Mouse (Mus musculus) heart, adult 2 months (tissue): ENCODE data around the gene Lrp11. TPM values are rescaled to one million over a fixed set of nuclear protein-coding genes. Genes with fewer than 3 reads are reported as not detected.

ENCODE experiments used
- DNase-seq, 2 experiments: peaks; one replicate each; pipeline ENCODE4 v3.0.0; 2021
- H3K27ac ChIP-seq: fragments of 200-600 bp; 2 replicates; pipeline ENCODE4 v1.8.1; 2022
- H3K27me3 ChIP-seq: fragments of 200-500 bp; 2 replicates; pipeline ENCODE4 v1.6.1; 2012; ENCODE audit warnings: mild to moderate bottlenecking, low read length, inconsistent platforms, mixed read lengths; ENCODE audit not compliant: control insufficient read depth, insufficient read depth
- H3K36me3 ChIP-seq: fragments of 200-500 bp; 2 replicates; pipeline ENCODE4 v1.6.1; 2012; ENCODE audit warnings: low read length, inconsistent platforms; ENCODE audit not compliant: control insufficient read depth, insufficient read depth
- H3K4me1 ChIP-seq: fragments of 200-500 bp; 2 replicates; pipeline ENCODE4 v1.6.1; 2011; ENCODE audit warnings: low read length; ENCODE audit not compliant: control insufficient read depth, insufficient read depth
- H3K4me3 ChIP-seq: fragments of 200-600 bp; 2 replicates; pipeline ENCODE4 v1.8.1; 2022
- H3K79me2 ChIP-seq: fragments of 200-500 bp; replicated peaks from 2 replicates; pipeline ENCODE4 v1.6.1; 2012; ENCODE audit warnings: mild to moderate bottlenecking, inconsistent platforms, low read length, moderate library complexity, mixed read lengths; ENCODE audit not compliant: control insufficient read depth, insufficient read depth
- H3K9ac ChIP-seq: fragments of 200-500 bp; 2 replicates; pipeline ENCODE4 v1.6.1; 2012; ENCODE audit warnings: low read depth, mild to moderate bottlenecking, control low read depth, inconsistent platforms, low read length, mixed read lengths
- CTCF ChIP-seq: fragments of 200-600 bp; IDR thresholded peaks from 2 replicates; pipeline ENCODE4 v1.8.1; 2022; ENCODE audit warnings: antibody characterized with exemption, mild to moderate bottlenecking, moderate library complexity
- EP300 ChIP-seq: fragments of 200-500 bp; IDR thresholded peaks from 2 replicates; pipeline ENCODE4 v1.6.1; 2011; ENCODE audit warnings: low read depth, low read length, control low read depth; ENCODE audit not compliant: insufficient read depth
- POLR2A ChIP-seq: fragments of 200-500 bp; IDR thresholded peaks from 2 replicates; pipeline ENCODE4 v1.6.1; 2011; ENCODE audit warnings: mild to moderate bottlenecking, low read depth, low read length, control low read depth; ENCODE audit not compliant: insufficient read depth
- WGBS: fragments of 180-500 bp; shearing (Covaris S2); methylation state at CpG from one replicate; pipeline ENCODE4 v1.1.7; 2018; 5-methylcytosine and 5-hydroxymethylcytosine counted together
- intact Hi-C: fragments of 180-260 bp; cut with DNase I; formaldehyde crosslinking; loops from one replicate; pipeline ENCODE4 v1.15.1; 2025
- polyA plus RNA-seq: library from polyadenylated mRNA; depleted of rRNA; stranded (reverse); fragments of >200 nt; gene quantifications from 2 replicates; pipeline ENCODE4 v1.2.3, GENCODE M21; 2012
- total RNA-seq, 2 experiments: library from RNA; stranded (reverse); gene quantifications; 2 replicates each; pipeline ENCODE4 v1.2.3; 2021

Lrp11 gene
- total and polyA plus RNA-seq, 3 experiments = 2.2 to 3.0 (median 3.0) TPM

DNA sequence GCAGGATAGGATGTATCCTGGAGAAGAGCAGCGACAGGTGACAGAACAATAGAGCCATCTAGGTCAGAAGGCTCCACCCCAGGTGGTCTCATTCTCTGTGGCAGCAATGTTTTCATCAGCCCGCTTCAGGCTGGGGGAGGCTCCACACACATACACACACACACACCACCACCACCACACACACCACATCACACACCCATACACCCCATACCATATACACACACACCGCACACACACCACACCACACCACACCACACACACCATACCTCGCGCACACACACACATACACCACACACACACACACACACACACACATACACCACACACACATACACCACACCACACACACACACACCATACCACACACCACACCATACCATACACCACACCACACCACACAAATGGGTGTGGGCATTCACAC lies 30.2 kb downstream of the Lrp11 start:
- H3K36me3 ChIP-seq = no peaks in the 10 kb centered on the region; the same call in 1 of the 2 replicates
- intact Hi-C loops = no loop called here
- H3K9ac ChIP-seq = no peak overlapping the region
- H3K4me1 ChIP-seq = no peaks in the 10 kb centered on the region
- no peaks in the 10 kb centered on the region for H3K27me3 ChIP-seq
- no peak for DNase-seq
- H3K79me2 ChIP-seq = no peaks in the 10 kb centered on the region
- 94% methylated on average over 5 of the region's 5 CpGs for WGBS
- no peak overlapping the region for H3K27ac ChIP-seq
- TF ChIP-seq CTCF (no peak), POLR2A (no peak), EP300 (no peak)
- H3K4me3 ChIP-seq = no peak overlapping the region

DNA sequence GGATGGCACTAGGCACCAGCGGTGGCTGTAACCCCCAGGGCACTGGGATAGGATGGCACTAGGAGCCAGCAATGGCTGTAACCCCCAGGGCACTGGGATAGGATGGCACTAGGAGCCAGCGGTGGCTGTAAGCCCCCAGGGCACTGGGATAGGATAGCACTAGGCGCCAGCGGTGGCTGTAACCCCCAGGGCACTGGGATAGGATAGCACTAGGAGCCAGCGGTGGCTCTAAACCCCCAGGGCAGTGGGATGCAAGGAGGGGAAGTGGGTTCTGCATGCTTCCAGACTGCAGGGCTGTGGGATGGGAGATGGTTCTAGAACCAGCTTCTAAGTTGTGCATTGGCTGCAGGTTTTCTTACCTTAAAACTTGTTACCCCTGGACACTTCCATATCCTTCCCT lies 31.1 kb downstream of the Lrp11 start:
- H3K4me1 ChIP-seq = no peaks in the 10 kb centered on the region
- H3K36me3 ChIP-seq = no peaks in the 10 kb centered on the region; the same call in 1 of the 2 replicates
- TF ChIP-seq CTCF (no peak), POLR2A (no peak), EP300 (no peak)
- H3K9ac ChIP-seq = no peak overlapping the region
- no peak overlapping the region for H3K4me3 ChIP-seq
- H3K79me2 ChIP-seq = no peaks in the 10 kb centered on the region
- H3K27ac ChIP-seq = no peak overlapping the region
- intact Hi-C loops = no loop called here
- WGBS = 79% methylated on average over 5 of the region's 5 CpGs
- no peak for DNase-seq
- H3K27me3 ChIP-seq = no peaks in the 10 kb centered on the region

DNA sequence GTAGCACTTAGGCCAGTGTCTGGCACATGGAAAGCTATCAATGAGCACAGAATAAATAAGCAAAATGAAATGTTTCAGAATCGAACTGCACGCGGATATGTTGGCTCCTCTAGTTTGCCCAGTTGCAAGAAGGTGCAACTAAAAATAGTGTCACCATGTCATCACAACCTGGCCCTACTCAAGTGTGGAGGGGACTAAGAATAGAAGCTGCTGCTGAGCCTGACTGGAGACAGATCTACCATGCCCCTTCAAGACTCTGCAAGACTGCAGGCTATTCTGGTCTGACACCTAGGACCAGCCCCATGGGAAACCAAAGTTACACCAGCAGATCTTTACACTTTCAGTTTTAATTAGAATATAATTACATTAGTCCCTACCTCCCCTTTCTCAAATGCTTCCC lies 32.8 kb downstream of the Lrp11 start:
- no peak overlapping the region for H3K9ac ChIP-seq
- DNase-seq = peak in 1 of 2 experiments; percentile 34
- no peaks in the 10 kb centered on the region for H3K27me3 ChIP-seq
- no peaks in the 10 kb centered on the region; the same call in none of the 2 replicates for H3K36me3 ChIP-seq
- intact Hi-C loops = no loop called here
- H3K4me3 ChIP-seq = no peak overlapping the region
- no peak for TF ChIP-seq EP300
- TF ChIP-seq POLR2A = no peak
- TF ChIP-seq CTCF = no peak
- H3K27ac ChIP-seq = peak overlapping the region; percentile 56; the same call in 1 of the 2 replicates
- H3K4me1 ChIP-seq = no peaks in the 10 kb centered on the region
- no peaks in the 10 kb centered on the region for H3K79me2 ChIP-seq
- 58% methylated on average over 3 of the region's 3 CpGs for WGBS

- Histone ChIP-seq H3K9ac (no peak overlapping the region), H3K4me1 (no peaks in the 10 kb centered on the region), H3K36me3 (peaks cover 5% of the 10 kb centered on the region), H3K27ac (no peak overlapping the region), H3K27me3 (no peaks in the 10 kb centered on the region), H3K4me3 (no peak overlapping the region), H3K79me2 (no peaks in the 10 kb centered on the region)
- whole genome bisulfite sequencing = 92% methylated on average over 3 of the region's 3 CpGs
- DNase-seq = no peak
- intact Hi-C loops = no loop called here
- TF ChIP-seq POLR2A (no peak), EP300 (no peak), CTCF (no peak)
These were observed 34.4 kb downstream of the Lrp11 start for GRCm38 (mm10) chr10:7623861-7624518.

- Histone ChIP-seq H3K27me3 (no peaks in the 10 kb centered on the region), H3K36me3 (peaks cover 13% of the 10 kb centered on the region), H3K4me1 (no peaks in the 10 kb centered on the region; the same call in 1 of the 2 replicates), H3K4me3 (peak overlapping the region; percentile 34; the same call in 1 of the 2 replicates), H3K9ac (no peak overlapping the region), H3K79me2 (no peaks in the 10 kb centered on the region), H3K27ac (peak overlapping the region; percentile 74)
- 53% methylated on average over 4 of the region's 4 CpGs for WGBS
- peak in 1 of 2 experiments; percentile 21 for DNase-seq
- TF ChIP-seq EP300 = no peak
- no peak for TF ChIP-seq CTCF
- TF ChIP-seq POLR2A = no peak
- intact Hi-C loops = no loop called here
These were observed 39.5 kb downstream of the Lrp11 start for GRCm38 (mm10) chr10:7629092-7629491.

DNA sequence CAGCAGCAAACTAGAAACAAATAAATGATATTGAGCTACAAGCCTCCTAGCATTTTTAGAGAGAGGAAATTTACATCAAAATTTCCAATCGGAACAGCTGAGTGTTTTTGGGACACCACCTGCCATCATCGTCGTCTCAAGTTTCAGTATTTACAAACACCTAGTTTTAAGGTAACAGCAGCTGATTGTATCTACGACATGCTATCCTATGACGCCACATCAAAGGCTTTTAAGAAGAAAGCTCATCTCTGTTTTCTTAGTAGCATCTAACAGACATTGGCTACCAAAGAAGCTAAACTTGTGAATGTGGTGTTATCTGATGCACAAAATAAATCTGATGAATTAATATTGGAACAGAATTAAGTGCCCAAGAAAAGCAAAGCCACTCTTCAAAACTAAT lies 40.7 kb downstream of the Lrp11 start:
- H3K36me3 ChIP-seq = peaks cover 13% of the 10 kb centered on the region
- WGBS = 90% methylated on average over 5 of the region's 5 CpGs
- H3K27ac ChIP-seq = no peak overlapping the region
- no peaks in the 10 kb centered on the region for H3K79me2 ChIP-seq
- TF ChIP-seq CTCF (no peak), POLR2A (no peak), EP300 (no peak)
- no peaks in the 10 kb centered on the region for H3K27me3 ChIP-seq
- H3K4me1 ChIP-seq = no peaks in the 10 kb centered on the region; the same call in 1 of the 2 replicates
- intact Hi-C loops = no loop called here
- H3K9ac ChIP-seq = no peak overlapping the region
- DNase-seq = no peak
- H3K4me3 ChIP-seq = no peak overlapping the region
